26 mouse cellular contexts compared by ENCODE assay signal in the genomic region with DNA sequence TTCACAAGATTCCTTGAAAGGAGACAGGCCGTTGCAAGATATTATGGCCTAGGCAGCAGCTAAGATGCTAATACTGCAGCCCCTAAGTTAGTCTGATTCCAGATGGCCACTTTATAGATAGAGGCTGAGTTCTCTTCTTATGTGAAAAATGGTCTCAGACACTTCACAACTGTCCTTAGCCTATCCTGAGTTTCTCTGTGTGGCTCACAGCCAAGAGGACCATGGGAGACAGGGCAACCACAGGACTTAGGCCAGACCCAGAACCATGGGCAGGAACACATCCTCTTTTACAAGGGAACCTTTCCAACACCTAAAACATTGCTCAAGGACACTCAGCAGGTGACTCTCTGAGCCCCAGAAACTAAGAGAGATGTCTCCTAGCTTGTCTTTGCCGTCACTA. TPM values are rescaled to one million over a fixed set of nuclear protein-coding genes. Genes with fewer than 3 reads are reported as not detected.
"Had no signal": no experiment of that assay in that cellular context is flagged by ENCODE, and none has a peak within 500 bp of the region (broad histone marks: within the 10 kb centered on the region; RNA-seq: fewer than 3 reads in every experiment).

No protein-coding gene starts in this region.

- DNase-seq: lung, adult 18-20 months; lung, embryonic 14.5 days; lung, postnatal 10 days; lung, postnatal 4 days; midbrain, embryonic 14.5 days; retina, postnatal 1 day; right cerebral cortex, adult 18-20 months; right cerebral cortex, postnatal 25 days; right cerebral cortex, postnatal 4 days; spleen, adult 18-20 months; thymus, adult 18-20 months; thymus, postnatal 14 days; thymus, postnatal 36 days had no signal

RNA-seq across cellular contexts. Expression of a gene that starts 3.3 kb away (rescaled TPM):
- total RNA-seq: megakaryocyte, adult 5-6 weeks; megakaryocyte-erythroid progenitor cell, adult 5-6 weeks had no signal
- polyA plus RNA-seq: lung, embryonic 14.5 days; lung, embryonic 16.5 days; midbrain, embryonic 12.5 days; midbrain, embryonic 14.5 days; midbrain, embryonic 16.5 days; myocyte; neural tube, embryonic 11.5 days; neural tube, embryonic 13.5 days; neural tube, embryonic 15.5 days; small intestine, adult 2 months; stomach, embryonic 14.5 days; stomach, embryonic 16.5 days had no signal

RNA-seq across cellular contexts. Expression of a gene that starts 8.1 kb away (rescaled TPM):
- total RNA-seq: megakaryocyte, adult 5-6 weeks; megakaryocyte-erythroid progenitor cell, adult 5-6 weeks had no signal
- polyA plus RNA-seq: lung, embryonic 14.5 days; lung, embryonic 16.5 days; midbrain, embryonic 12.5 days; midbrain, embryonic 14.5 days; midbrain, embryonic 16.5 days; myocyte; neural tube, embryonic 11.5 days; neural tube, embryonic 13.5 days; neural tube, embryonic 15.5 days; small intestine, adult 2 months; stomach, embryonic 14.5 days; stomach, embryonic 16.5 days had no signal

RNA-seq across cellular contexts. Expression of a gene that starts 8.6 kb away (rescaled TPM):
- total RNA-seq: megakaryocyte, adult 5-6 weeks; megakaryocyte-erythroid progenitor cell, adult 5-6 weeks had no signal
- polyA plus RNA-seq: lung, embryonic 14.5 days; lung, embryonic 16.5 days; midbrain, embryonic 12.5 days; midbrain, embryonic 14.5 days; midbrain, embryonic 16.5 days; neural tube, embryonic 11.5 days; neural tube, embryonic 13.5 days; neural tube, embryonic 15.5 days; small intestine, adult 2 months; stomach, embryonic 14.5 days; stomach, embryonic 16.5 days had no signal

RNA-seq across cellular contexts. Expression of a gene that starts 36.7 kb away (rescaled TPM):
- total RNA-seq: megakaryocyte, adult 5-6 weeks; megakaryocyte-erythroid progenitor cell, adult 5-6 weeks had no signal
- polyA plus RNA-seq: lung, embryonic 14.5 days; lung, embryonic 16.5 days; midbrain, embryonic 12.5 days; midbrain, embryonic 14.5 days; midbrain, embryonic 16.5 days; myocyte; neural tube, embryonic 11.5 days; neural tube, embryonic 13.5 days; neural tube, embryonic 15.5 days; small intestine, adult 2 months; stomach, embryonic 14.5 days; stomach, embryonic 16.5 days; thymus, postnatal 0 days had no signal

RNA-seq across cellular contexts. Expression of a gene that starts 42.1 kb away (rescaled TPM):
- total RNA-seq: megakaryocyte, adult 5-6 weeks; megakaryocyte-erythroid progenitor cell, adult 5-6 weeks had no signal
- polyA plus RNA-seq: lung, embryonic 14.5 days; lung, embryonic 16.5 days; midbrain, embryonic 12.5 days; midbrain, embryonic 14.5 days; midbrain, embryonic 16.5 days; myocyte; neural tube, embryonic 11.5 days; neural tube, embryonic 13.5 days; neural tube, embryonic 15.5 days; small intestine, adult 2 months; stomach, embryonic 14.5 days; stomach, embryonic 16.5 days; thymus, postnatal 0 days had no signal
